9 mouse cellular contexts compared by ENCODE assay signal in genomic region chr11:60250971-60251643, GRCm38 (mm10). TPM values are rescaled to one million over a fixed set of nuclear protein-coding genes. Genes with fewer than 3 reads are reported as not detected.
DNase-seq lines count a peak whose midpoint lies in the region; ATAC-seq lines count a peak whose summit lies in the region.
"Had no signal": no experiment of that assay in that cellular context is flagged by ENCODE, and none has a peak within 500 bp of the region (broad histone marks: within the 10 kb centered on the region; RNA-seq: fewer than 3 reads in every experiment).

No protein-coding gene starts in this region.

- H3K4me2 ChIP-seq in kidney, embryonic 16.5 days (replicated peaks; ENCODE audit: low read depth, low read length) = no peak overlapping the region
- H3K4me2 ChIP-seq: hindbrain, embryonic 15.5 days had no signal

- no peak overlapping the region for H3K4me3 ChIP-seq in kidney, embryonic 16.5 days (ENCODE audit: low read length)
- H3K4me3 ChIP-seq: hindbrain, embryonic 15.5 days had no signal

- H3K9ac ChIP-seq in kidney, embryonic 16.5 days (replicated peaks; ENCODE audit: low read length) = no peak overlapping the region
- H3K9ac ChIP-seq: hindbrain, embryonic 15.5 days had no signal

- ATAC-seq in erythroid progenitor cell, adult 5-6 weeks (replicated peaks; ENCODE audit: low FRiP score, poor library complexity, severe bottlenecking) = peak; percentile 70; the same call in 1 of the 2 replicates
- 0 out of 2 replicates have a peak, but pooled peaks have one; percentile 35 for ATAC-seq in kidney, embryonic 16.5 days (ENCODE audit: low FRiP score, low TSS enrichment)

- no peak overlapping the region for H3K27ac ChIP-seq in kidney, embryonic 16.5 days (ENCODE audit: low read length)
- H3K27ac ChIP-seq: hindbrain, embryonic 15.5 days had no signal

- H3K27me3 ChIP-seq in kidney, embryonic 16.5 days (ENCODE audit: insufficient read depth, low read length) = no peaks in the 10 kb centered on the region
- H3K27me3 ChIP-seq: hindbrain, embryonic 15.5 days had no signal

- H3K9me3 ChIP-seq in kidney, embryonic 16.5 days (ENCODE audit: low read length) = peaks cover 4% of the 10 kb centered on the region; the same call in 1 of the 2 replicates
- H3K9me3 ChIP-seq: hindbrain, embryonic 15.5 days had no signal

- H3K4me1 ChIP-seq in kidney, embryonic 16.5 days (ENCODE audit: insufficient read depth, low read length) = peaks cover 2% of the 10 kb centered on the region

- 58% methylated on average over 6 of the region's 6 CpGs for WGBS in kidney, embryonic 16.5 days

- peak; percentile 36 to 59 for DNase-seq in adrenal gland, adult 18-20 months (ENCODE audit: low spot score in 2 of 2)
- no peak for DNase-seq in adrenal gland, postnatal 4 days (ENCODE audit: low spot score in 2 of 2)
- DNase-seq in urinary bladder, postnatal 36 days (ENCODE audit: low spot score in 2 of 2) = peak; percentile 22 to 28
- DNase-seq in urinary bladder, adult 2 months (ENCODE audit: low spot score) = no peak
- peak; percentile 76 for DNase-seq in lung, postnatal 25 days (ENCODE audit: low spot score)
- peak; percentile 82 for DNase-seq in thymus, postnatal 0 days (ENCODE audit: low spot score)

- peaks cover 5% of the 10 kb centered on the region; the same call in 1 of the 2 replicates for H3K36me3 ChIP-seq in kidney, embryonic 16.5 days (ENCODE audit: insufficient read depth, low read length)

RNA-seq across cellular contexts. Expression of gene Srebf1, which starts 28.7 kb away (rescaled TPM):
- total RNA-seq in adrenal gland, adult 18-20 months (2021) = 100 to 1,000 TPM; 141 to 185 TPM
- total RNA-seq in adrenal gland, postnatal 4 days (2021) = 100 to 1,000 TPM; 135 to 160 TPM
- 157 and 168 TPM in 2 replicates for polyA plus RNA-seq in urinary bladder, adult 2 months (2012; rRNA removed)
- total RNA-seq in erythroid progenitor cell, adult 5-6 weeks (2015; ENCODE audit: low replicate concordance) = 6.3 and 10.8 TPM in 2 replicates
- 10.7 and 34.9 TPM in 2 replicates for total RNA-seq in erythroid progenitor cell, adult 5-6 weeks (2017; ENCODE audit: low replicate concordance)
- polyA plus RNA-seq in kidney, embryonic 16.5 days (2015; fragmentation: Nextera tagmentation; extraction: Ambion mirVana) = 51.3 and 62.2 TPM in 2 replicates
- polyA plus RNA-seq in thymus, postnatal 0 days (2015; fragmentation: Nextera tagmentation; extraction: Ambion mirVana) = 82.6 and 100 TPM in 2 replicates

Comparison
In these comparisons a context has a peak if more than half of its experiments do, and no peak if none do; other contexts are left out.
1. DNase-seq: peak in adrenal gland, adult 18-20 months (2 of 2), urinary bladder, postnatal 36 days (2 of 2), lung, postnatal 25 days (single experiment) and thymus, postnatal 0 days (single experiment); none in adrenal gland, postnatal 4 days (0 of 2) and urinary bladder, adult 2 months (single experiment).